Mouse (Mus musculus) left cerebral cortex, postnatal 10 days (tissue): ENCODE data around the gene Arhgap22. TPM values are rescaled to one million over a fixed set of nuclear protein-coding genes. Genes with fewer than 3 reads are reported as not detected.

Experiments
- DNase-seq, 2 experiments: peaks; one replicate each; pipeline ENCODE4 v3.0.0; 2021 to 2022; ENCODE audit warnings: low spot score in 2 of 2, mixed read lengths in 1 of 2; ENCODE audit errors: extremely low spot score in 1 of 2
- intact Hi-C: fragments of 180-260 bp; cut with DNase I; formaldehyde crosslinking; loops from one replicate; pipeline ENCODE4 v1.15.1; 2025
- total RNA-seq, 2 experiments: library from RNA; stranded (reverse); gene quantifications; 2 replicates each; pipeline ENCODE4 v1.2.3; 2021

The Arhgap22 gene
- total RNA-seq, 2 experiments from 2014 or later = 6.5 to 9.7 TPM

- no peak for DNase-seq
- intact Hi-C loops = no loop called here
Observed at GRCm38 (mm10) chr14:33351984-33352722, 138.3 kb downstream of the Arhgap22 start.

GRCm38 (mm10) chr14:33352890-33353289, 139.1 kb downstream of the Arhgap22 start:
- no peak for DNase-seq
- intact Hi-C loops = no loop called here

GRCm38 (mm10) chr14:33355276-33355675, 141.4 kb downstream of the Arhgap22 start:
- intact Hi-C loops = no loop called here
- no peak for DNase-seq

- intact Hi-C loops = no loop called here
- DNase-seq = no peak
Observed at GRCm38 (mm10) chr14:33357600-33358368, 144.0 kb downstream of the Arhgap22 start.

- intact Hi-C loops = no loop called here
Observed at GRCm38 (mm10) chr14:33358891-33359290, 145.1 kb downstream of the Arhgap22 start.

GRCm38 (mm10) chr14:33361546-33361945, 147.7 kb downstream of the Arhgap22 start:
- intact Hi-C loops = no loop called here

More at GRCm38 (mm10) chr14:33358891-33359290, 145.1 kb downstream of the Arhgap22 start:
- DNase-seq = no peak

GRCm38 (mm10) chr14:33362122-33362521, 148.3 kb downstream of the Arhgap22 start:
- intact Hi-C loops = no loop called here
- DNase-seq = peak in 1 of 2 experiments; percentile 18

More at GRCm38 (mm10) chr14:33361546-33361945, 147.7 kb downstream of the Arhgap22 start:
- DNase-seq = no peak

GRCm38 (mm10) chr14:33362807-33363206, 149.0 kb downstream of the Arhgap22 start:
- intact Hi-C loops = no loop called here
- peak in 1 of 2 experiments; percentile 22 for DNase-seq

- intact Hi-C loops = no loop called here
- DNase-seq = peak in 1 of 2 experiments; percentile 12
Observed at GRCm38 (mm10) chr14:33363611-33364010, 149.8 kb downstream of the Arhgap22 start.

GRCm38 (mm10) chr14:33364061-33364460, 150.2 kb downstream of the Arhgap22 start:
- peak in 1 of 2 experiments; percentile 5 for DNase-seq

DNA sequence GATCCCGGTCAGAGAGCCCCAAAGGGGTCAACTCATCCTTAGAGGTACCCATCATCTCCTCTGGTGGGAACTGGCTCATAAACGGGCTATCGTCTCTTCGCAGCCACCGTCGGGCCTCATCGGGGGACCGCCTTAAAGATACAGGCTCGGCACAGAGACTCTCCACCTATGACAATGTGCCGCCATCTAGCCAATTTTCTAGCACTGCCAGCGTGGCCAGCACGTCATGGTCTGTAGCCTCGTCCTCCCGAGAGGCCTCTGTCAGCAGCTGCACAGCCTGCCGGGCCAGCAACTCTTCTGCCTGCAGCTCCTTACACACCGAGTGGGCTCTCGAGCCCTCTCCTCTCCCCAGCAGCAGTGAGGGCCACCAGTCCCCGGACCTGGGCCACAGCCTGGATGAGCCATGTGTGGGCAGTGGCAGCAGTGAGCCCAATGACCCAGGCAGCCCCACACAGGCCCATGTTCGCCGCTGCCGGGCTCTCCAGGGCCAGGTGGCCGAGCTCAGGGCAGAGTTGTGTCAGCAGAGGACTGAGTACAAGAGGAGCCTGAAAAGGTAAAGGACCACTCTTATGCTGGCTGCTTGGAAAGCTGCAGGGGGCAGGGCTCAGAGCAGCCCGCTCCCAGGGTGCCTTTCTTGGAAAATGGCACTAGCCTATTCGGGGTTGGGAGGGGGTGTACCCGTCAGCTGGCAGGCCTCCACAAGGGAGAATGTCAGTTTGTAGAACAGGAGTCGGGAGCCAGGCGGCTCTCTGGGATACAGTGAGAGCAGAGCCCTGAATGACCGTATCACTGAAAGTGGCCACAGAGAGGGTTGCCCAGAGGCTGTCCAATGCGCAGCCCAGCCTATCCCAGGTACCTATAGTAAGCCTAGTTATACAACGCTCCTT, 153.3 kb downstream of the Arhgap22 start:
- intact Hi-C loops = no loop called here
- peak in 1 of 2 experiments; percentile 41 for DNase-seq

More at GRCm38 (mm10) chr14:33364061-33364460, 150.2 kb downstream of the Arhgap22 start:
- intact Hi-C loops = no loop called here

DNA sequence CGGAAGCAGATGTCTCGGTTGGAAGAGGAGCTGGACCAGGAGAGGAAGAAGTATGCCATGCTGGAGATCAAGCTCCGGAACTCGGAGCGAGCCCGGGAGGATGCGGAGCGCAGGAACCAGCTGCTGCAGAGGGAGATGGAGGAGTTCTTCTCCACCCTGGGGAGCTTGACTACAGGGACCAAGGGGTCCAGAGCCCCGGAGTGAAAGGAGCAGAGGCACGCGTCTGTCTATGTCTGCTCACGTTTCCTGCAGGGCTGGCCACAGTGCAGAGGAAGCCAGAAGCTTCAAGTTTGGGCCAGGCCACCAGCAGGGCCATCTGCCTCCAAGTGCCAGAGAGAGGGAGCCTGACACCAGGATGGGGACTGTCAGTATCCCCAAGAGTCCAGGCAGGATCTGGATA, 155.5 kb downstream of the Arhgap22 start:
- DNase-seq = peak in 1 of 2 experiments; percentile 22
- intact Hi-C loops = no loop called here

DNA sequence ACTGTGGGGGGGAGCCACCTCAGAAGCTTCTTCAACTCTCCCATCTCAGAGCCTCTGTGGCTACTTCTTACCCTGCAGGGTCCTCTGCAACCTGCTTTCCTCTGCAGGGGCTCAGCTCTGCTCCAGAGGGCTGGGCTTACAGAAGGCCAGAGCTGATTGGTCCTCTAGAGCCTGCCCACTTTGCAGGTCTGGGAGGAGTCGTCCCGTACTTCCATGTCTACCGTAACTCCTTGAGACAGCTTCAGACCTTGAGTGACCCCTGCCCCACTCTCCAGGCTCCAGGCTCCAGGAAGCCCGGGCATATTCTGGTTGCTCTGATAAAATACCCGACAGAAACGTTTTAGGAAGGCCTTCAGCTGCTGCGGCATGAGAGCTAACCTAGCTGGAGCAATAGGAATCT, 156.2 kb downstream of the Arhgap22 start:
- DNase-seq = no peak
- intact Hi-C loops = loop anchor here (2.0 to 5.0 kb wide), 2 partner anchors 57 to 158 kb away; partner anchors contain the start of gene Arhgap22

DNA sequence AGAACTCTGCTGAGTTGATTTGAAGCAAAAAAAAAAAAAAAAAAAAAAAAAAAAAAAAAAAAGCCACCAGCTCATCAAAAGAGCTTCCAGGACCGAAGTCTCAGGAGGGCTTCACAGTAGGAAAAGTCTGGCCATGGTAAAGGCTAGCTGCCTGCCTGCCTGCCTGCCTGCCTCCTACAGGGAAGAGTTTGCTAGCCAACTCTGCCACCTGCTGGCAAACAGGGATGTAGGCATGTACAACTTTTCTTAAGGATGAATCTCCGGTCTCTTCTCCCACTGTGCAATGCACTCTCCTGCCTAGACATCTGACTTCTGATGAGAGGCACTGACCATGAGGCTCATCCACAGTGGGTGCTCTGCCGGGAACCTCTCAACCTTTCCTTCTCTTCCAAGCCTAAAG, 157.4 kb downstream of the Arhgap22 start:
- DNase-seq = peak; percentile 80 to 81
- intact Hi-C loops = loop anchor here (2.0 to 5.0 kb wide), 2 partner anchors 58 to 159 kb away; partner anchors contain the start of gene Arhgap22

- intact Hi-C loops = loop anchor here (5.0 kb wide), 1 partner anchor 161 kb away; the partner anchor contains the start of gene Arhgap22
- DNase-seq = no peak
Observed at GRCm38 (mm10) chr14:33373271-33373670, 159.4 kb downstream of the Arhgap22 start.

- no peak for DNase-seq
- intact Hi-C loops = loop anchor here (5.0 kb wide), 1 partner anchor 162 kb away; the partner anchor contains the start of gene Arhgap22
Observed at GRCm38 (mm10) chr14:33374089-33374488, 160.3 kb downstream of the Arhgap22 start.

- DNase-seq = no peak
- intact Hi-C loops = no loop called here
Observed at GRCm38 (mm10) chr14:33377211-33377610, 163.4 kb downstream of the Arhgap22 start.

- intact Hi-C loops = no loop called here
- DNase-seq = no peak
Observed at GRCm38 (mm10) chr14:33378723-33379122, 164.9 kb downstream of the Arhgap22 start.
